Mouse (Mus musculus) stomach, embryonic 16.5 days (tissue): ENCODE results near the gene Cd8b1. TPM values are rescaled to one million over a fixed set of nuclear protein-coding genes. Genes with fewer than 3 reads are reported as not detected.

ENCODE experiments used
- ATAC-seq: fragments of 200-750 bp; cut with Nextera tagmentation; 2 replicates; pipeline ENCODE4 v1.8.0; 2017; ENCODE audit warnings: moderate number of reproducible peaks, moderate TSS enrichment; ENCODE audit not compliant: insufficient read depth, low FRiP score
- H3K27ac ChIP-seq: fragments of 300-500 bp; sonication (generic); 2 replicates; pipeline ENCODE4 v1.5.1; 2014; ENCODE audit warnings: low read length
- H3K27me3 ChIP-seq: fragments of 300-500 bp; sonication (generic); 2 replicates; pipeline ENCODE4 v1.6.1; 2014; ENCODE audit warnings: low read length, control low read depth, mixed read lengths; ENCODE audit not compliant: control insufficient read depth, insufficient read depth
- H3K36me3 ChIP-seq: fragments of 300-500 bp; sonication (generic); 2 replicates; pipeline ENCODE4 v1.6.1; 2014; ENCODE audit warnings: low read length; ENCODE audit not compliant: control insufficient read depth, insufficient read depth
- H3K4me1 ChIP-seq: fragments of 300-500 bp; sonication (generic); 2 replicates; pipeline ENCODE4 v1.6.1; 2014; ENCODE audit warnings: low read length, control low read depth, mixed read lengths; ENCODE audit not compliant: control insufficient read depth, insufficient read depth
- H3K4me2 ChIP-seq: fragments of 300-500 bp; sonication (generic); 2 replicates; pipeline ENCODE4 v1.6.1; 2014; ENCODE audit warnings: low read depth, low read length, mixed read lengths
- H3K4me3 ChIP-seq: fragments of 300-500 bp; sonication (generic); replicated peaks from 2 replicates; pipeline ENCODE4 v1.5.1; 2014; ENCODE audit warnings: mild to moderate bottlenecking, low read length
- H3K9ac ChIP-seq: fragments of 300-500 bp; sonication (generic); 2 replicates; pipeline ENCODE4 v1.6.1; 2014; ENCODE audit warnings: low read length
- H3K9me3 ChIP-seq: fragments of 300-500 bp; sonication (generic); replicated peaks from 2 replicates; pipeline ENCODE4 v1.6.1; 2016; ENCODE audit warnings: low read length, control low read depth; ENCODE audit not compliant: control insufficient read depth
- WGBS: fragments of 180-500 bp; shearing (Covaris S2); extraction: QIAGEN DNeasy Blood & Tissue Kit; methylation state at CpG from one replicate; pipeline ENCODE4 v1.1.7; 2014; 5-methylcytosine and 5-hydroxymethylcytosine counted together
- polyA plus RNA-seq: library from polyadenylated mRNA; unstranded; fragments of >200 nt; fragmentation: Nextera tagmentation; extraction: Ambion mirVana; gene quantifications from 2 replicates; pipeline ENCODE4 v1.2.1, GENCODE M21; 2015

The Cd8b1 gene
- polyA plus RNA-seq: not detected in 2 replicates

- Histone ChIP-seq H3K27ac (no peak within 1 kb of the TSS), H3K4me1 (no peaks in the 10 kb centered on the region), H3K27me3 (no peaks in the 10 kb centered on the region), H3K36me3 (no peaks in the 10 kb centered on the region), H3K4me2 (no peak within 1 kb of the TSS), H3K9ac (no peak within 1 kb of the TSS), H3K9me3 (no peaks in the 10 kb centered on the region), H3K4me3 (no peak within 1 kb of the TSS)
- no peak for ATAC-seq
- WGBS: 70% methylated on average over 7 of the region's 7 CpGs
These were observed at the start of gene Cd8b1 for GRCm38 (mm10) chr6:71322491-71322921. Cd8b1 (plus strand) TSS chr6:71322788.

GRCm38 (mm10) chr6:71273715-71274114, 48.9 kb upstream of the Cd8b1 start:
- H3K9ac ChIP-seq: no peak overlapping the region
- H3K4me3 ChIP-seq: no peak overlapping the region
- H3K4me1 ChIP-seq: peaks cover 10% of the 10 kb centered on the region; the same call in 1 of the 2 replicates
- no peak overlapping the region for H3K4me2 ChIP-seq
- no peak overlapping the region for H3K27ac ChIP-seq
- no peaks in the 10 kb centered on the region for H3K36me3 ChIP-seq
- no peaks in the 10 kb centered on the region for H3K9me3 ChIP-seq
- no peak for ATAC-seq
- WGBS: 89% methylated on average over 1 of the region's 1 CpGs
- no peaks in the 10 kb centered on the region for H3K27me3 ChIP-seq

GRCm38 (mm10) chr6:71274621-71275020, 48.0 kb upstream of the Cd8b1 start:
- 80% methylated on average over 1 of the region's 1 CpGs for WGBS
- H3K27ac ChIP-seq: no peak overlapping the region
- H3K4me1 ChIP-seq: peaks cover 10% of the 10 kb centered on the region; the same call in 1 of the 2 replicates
- H3K9me3 ChIP-seq: no peaks in the 10 kb centered on the region
- H3K27me3 ChIP-seq: no peaks in the 10 kb centered on the region
- no peak for ATAC-seq
- H3K4me3 ChIP-seq: no peak overlapping the region
- no peak overlapping the region for H3K9ac ChIP-seq
- no peaks in the 10 kb centered on the region for H3K36me3 ChIP-seq
- H3K4me2 ChIP-seq: no peak overlapping the region

GRCm38 (mm10) chr6:71279418-71279817, 43.2 kb upstream of the Cd8b1 start:
- Histone ChIP-seq H3K4me3 (no peak overlapping the region), H3K4me1 (no peaks in the 10 kb centered on the region), H3K9me3 (no peaks in the 10 kb centered on the region), H3K9ac (no peak overlapping the region), H3K36me3 (no peaks in the 10 kb centered on the region), H3K27ac (no peak overlapping the region), H3K27me3 (no peaks in the 10 kb centered on the region), H3K4me2 (no peak overlapping the region)
- ATAC-seq: no peak
- 38% methylated on average over 1 of the region's 1 CpGs for WGBS

- Histone ChIP-seq H3K4me2 (no peak overlapping the region), H3K4me1 (no peaks in the 10 kb centered on the region), H3K27ac (no peak overlapping the region), H3K9me3 (no peaks in the 10 kb centered on the region), H3K9ac (no peak overlapping the region), H3K36me3 (no peaks in the 10 kb centered on the region), H3K4me3 (no peak overlapping the region), H3K27me3 (no peaks in the 10 kb centered on the region)
- ATAC-seq: no peak
- 85% methylated on average over 14 of the region's 14 CpGs for WGBS
These were observed 29.1 kb upstream of the Cd8b1 start for GRCm38 (mm10) chr6:71293509-71293908.

GRCm38 (mm10) chr6:71295303-71295702, 27.3 kb upstream of the Cd8b1 start:
- WGBS: 76% methylated on average over 6 of the region's 6 CpGs
- Histone ChIP-seq H3K9ac (no peak overlapping the region), H3K9me3 (no peaks in the 10 kb centered on the region), H3K27ac (no peak overlapping the region), H3K4me1 (no peaks in the 10 kb centered on the region), H3K4me3 (no peak overlapping the region), H3K4me2 (no peak overlapping the region), H3K27me3 (no peaks in the 10 kb centered on the region), H3K36me3 (no peaks in the 10 kb centered on the region)
- ATAC-seq: no peak

- WGBS: 61% methylated on average over 2 of the region's 2 CpGs
- H3K4me2 ChIP-seq: no peak overlapping the region
- no peaks in the 10 kb centered on the region for H3K36me3 ChIP-seq
- no peak for ATAC-seq
- H3K27ac ChIP-seq: no peak overlapping the region
- H3K4me1 ChIP-seq: no peaks in the 10 kb centered on the region
- no peak overlapping the region for H3K9ac ChIP-seq
- no peak overlapping the region for H3K4me3 ChIP-seq
- H3K9me3 ChIP-seq: no peaks in the 10 kb centered on the region
- H3K27me3 ChIP-seq: no peaks in the 10 kb centered on the region
These were observed 24.5 kb upstream of the Cd8b1 start for GRCm38 (mm10) chr6:71298051-71298450.

GRCm38 (mm10) chr6:71298751-71299150, 23.8 kb upstream of the Cd8b1 start:
- no peak overlapping the region for H3K27ac ChIP-seq
- H3K4me3 ChIP-seq: no peak overlapping the region
- H3K4me2 ChIP-seq: no peak overlapping the region
- no peak overlapping the region for H3K9ac ChIP-seq
- no peaks in the 10 kb centered on the region for H3K4me1 ChIP-seq
- no peaks in the 10 kb centered on the region for H3K27me3 ChIP-seq
- no peaks in the 10 kb centered on the region for H3K36me3 ChIP-seq
- 42% methylated on average over 3 of the region's 3 CpGs for WGBS
- H3K9me3 ChIP-seq: no peaks in the 10 kb centered on the region
- ATAC-seq: no peak

GRCm38 (mm10) chr6:71302097-71302731, 20.4 kb upstream of the Cd8b1 start:
- H3K4me1 ChIP-seq: no peaks in the 10 kb centered on the region
- H3K9ac ChIP-seq: no peak overlapping the region
- ATAC-seq: no peak; the same call in 1 of the 2 replicates
- H3K4me3 ChIP-seq: no peak overlapping the region
- H3K27me3 ChIP-seq: no peaks in the 10 kb centered on the region
- H3K9me3 ChIP-seq: no peaks in the 10 kb centered on the region
- WGBS: 49% methylated on average over 6 of the region's 6 CpGs
- no peak overlapping the region for H3K27ac ChIP-seq
- no peak overlapping the region for H3K4me2 ChIP-seq
- H3K36me3 ChIP-seq: no peaks in the 10 kb centered on the region
